Mouse (Mus musculus): ENCODE results near the gene Castor1. TPM values are rescaled to one million over a fixed set of nuclear protein-coding genes. Genes with fewer than 3 reads are reported as not detected.

Gene Castor1
- polyA plus RNA-seq, 1 experiment = 3.8 TPM

GRCm38 (mm10) chr11:4266271-4267201, 48.5 kb downstream of the Castor1 start:
- H3K27ac ChIP-seq (ENCODE audit: insufficient read depth, low read length) = no peak overlapping the region
- TF ChIP-seq POLR2A (IDR thresholded peaks at IDR 0.05; ENCODE audit: extremely low read depth, insufficient read depth, low read length) (no peak), CTCF (IDR thresholded peaks at IDR 0.05; ENCODE audit: extremely low read depth, insufficient read depth, low read length) (no peak)
- no peaks in the 10 kb centered on the region for H3K4me1 ChIP-seq (ENCODE audit: control insufficient read depth, insufficient read depth, low read length)
- peak overlapping the region; percentile 40 for H3K4me3 ChIP-seq (ENCODE audit: insufficient read depth, low read length)

GRCm38 (mm10) chr11:4267202-4267578, 49.2 kb downstream of the Castor1 start:
- no peak overlapping the region; the same call in 1 of the 2 replicates for H3K4me3 ChIP-seq (ENCODE audit: insufficient read depth, low read length)
- no peak overlapping the region for H3K27ac ChIP-seq (ENCODE audit: insufficient read depth, low read length)
- TF ChIP-seq POLR2A (IDR thresholded peaks at IDR 0.05; ENCODE audit: extremely low read depth, insufficient read depth, low read length) = no peak
- TF ChIP-seq CTCF (IDR thresholded peaks at IDR 0.05; ENCODE audit: extremely low read depth, insufficient read depth, low read length) = no peak
- no peaks in the 10 kb centered on the region for H3K4me1 ChIP-seq (ENCODE audit: control insufficient read depth, insufficient read depth, low read length)

GRCm38 (mm10) chr11:4268500-4268899, 50.5 kb downstream of the Castor1 start:
- TF ChIP-seq CTCF (IDR thresholded peaks at IDR 0.05; ENCODE audit: extremely low read depth, insufficient read depth, low read length) (no peak), POLR2A (IDR thresholded peaks at IDR 0.05; ENCODE audit: extremely low read depth, insufficient read depth, low read length) (no peak)
- H3K4me3 ChIP-seq (ENCODE audit: insufficient read depth, low read length) = no peak overlapping the region

GRCm38 (mm10) chr11:4270744-4271459, 52.9 kb downstream of the Castor1 start:
- TF ChIP-seq POLR2A (IDR thresholded peaks at IDR 0.05; ENCODE audit: extremely low read depth, insufficient read depth, low read length) (no peak), CTCF (IDR thresholded peaks at IDR 0.05; ENCODE audit: extremely low read depth, insufficient read depth, low read length) (peak; percentile 12; the same call in 1 of the 2 replicates)
- Histone ChIP-seq H3K4me3 (ENCODE audit: insufficient read depth, low read length) (no peak overlapping the region), H3K27ac (ENCODE audit: insufficient read depth, low read length) (no peak overlapping the region), H3K4me1 (ENCODE audit: control insufficient read depth, insufficient read depth, low read length) (no peaks in the 10 kb centered on the region)

More at GRCm38 (mm10) chr11:4268500-4268899, 50.5 kb downstream of the Castor1 start:
- Histone ChIP-seq H3K4me1 (ENCODE audit: control insufficient read depth, insufficient read depth, low read length) (no peaks in the 10 kb centered on the region), H3K27ac (ENCODE audit: insufficient read depth, low read length) (no peak overlapping the region)

- TF ChIP-seq POLR2A (IDR thresholded peaks at IDR 0.05; ENCODE audit: extremely low read depth, insufficient read depth, low read length) = no peak
- no peak for TF ChIP-seq CTCF (IDR thresholded peaks at IDR 0.05; ENCODE audit: extremely low read depth, insufficient read depth, low read length)
- no peak overlapping the region for H3K27ac ChIP-seq (ENCODE audit: insufficient read depth, low read length)
Observed at GRCm38 (mm10) chr11:4271544-4271943, 53.5 kb downstream of the Castor1 start.

More at GRCm38 (mm10) chr11:4271544-4271943, 53.5 kb downstream of the Castor1 start:
- Histone ChIP-seq H3K4me3 (ENCODE audit: insufficient read depth, low read length) (no peak overlapping the region), H3K4me1 (ENCODE audit: control insufficient read depth, insufficient read depth, low read length) (no peaks in the 10 kb centered on the region)

Other genes with a start within 250 kb of the Castor1 start
- gene 4930556J24Rik, start 241.4 kb upstream of the Castor1 start, polyA plus RNA-seq (2012; rRNA removed) = 0.08 and 0.27 TPM in 2 replicates
- gene Gal3st1, start 234.6 kb upstream of the Castor1 start, polyA plus RNA-seq (2012; rRNA removed) = 32.0 and 36.4 TPM in 2 replicates
- gene Sec14l4, start 186.8 kb upstream of the Castor1 start, polyA plus RNA-seq (2012; rRNA removed) = 0.17 and 0.26 TPM in 2 replicates
- gene Sec14l3, start 153.4 kb upstream of the Castor1 start, polyA plus RNA-seq (2012; rRNA removed) = 0.44 and 0.52 TPM in 2 replicates
- gene Mtfp1, start 122.8 kb upstream of the Castor1 start, polyA plus RNA-seq (2012; rRNA removed) = 82.5 and 92.9 TPM in 2 replicates
- 40.1 and 42.9 TPM in 2 replicates for gene Sec14l2, start 94.8 kb upstream of the Castor1 start, polyA plus RNA-seq (2012; rRNA removed)
- 34.9 and 36.5 TPM in 2 replicates for gene Rnf215, start 83.0 kb upstream of the Castor1 start, polyA plus RNA-seq (2012; rRNA removed)
- 19.0 and 19.1 TPM in 2 replicates for gene Ccdc157, start 57.9 kb upstream of the Castor1 start, polyA plus RNA-seq (2012; rRNA removed)
- gene Sf3a1, start 57.9 kb upstream of the Castor1 start, polyA plus RNA-seq (2012; rRNA removed) = 38.8 and 39.0 TPM in 2 replicates
- gene Tbc1d10a, start 31.4 kb upstream of the Castor1 start, polyA plus RNA-seq (2012; rRNA removed) = 46.7 and 49.6 TPM in 2 replicates
- gene Osm, start 18.2 kb downstream of the Castor1 start, polyA plus RNA-seq (2012; rRNA removed) = 0.06 and 0.19 TPM in 2 replicates
- 0.64 and 0.90 TPM in 2 replicates for gene Lif, start 39.3 kb downstream of the Castor1 start, polyA plus RNA-seq (2012; rRNA removed)
- gene Hormad2, start 222.9 kb downstream of the Castor1 start, polyA plus RNA-seq (2012; rRNA removed) = 0.06 and 0.13 TPM in 2 replicates